Mouse (Mus musculus): ENCODE results near the gene Gbe1.

DNA sequence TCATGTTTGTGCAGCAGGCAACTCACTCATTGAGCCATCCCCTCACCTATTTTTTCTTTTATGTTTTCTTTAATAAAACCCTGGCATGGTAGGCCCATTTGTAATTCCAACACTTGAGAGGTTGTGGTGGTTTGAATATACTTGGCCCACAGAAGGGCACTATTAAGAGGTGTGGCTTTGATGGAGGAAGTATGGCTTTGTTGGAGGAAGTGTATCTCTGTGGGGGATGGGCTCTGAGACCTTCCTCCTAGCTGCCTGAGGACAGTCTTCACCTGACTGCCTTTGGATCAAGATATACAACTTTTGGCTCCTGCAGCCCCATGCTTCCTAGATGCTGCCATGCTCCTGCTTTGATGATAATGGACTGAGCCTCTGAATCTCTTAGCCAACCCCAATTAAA lies 21.7 kb downstream of the Gbe1 start:
- TF ChIP-seq POLR2A (IDR thresholded peaks at IDR 0.05; ENCODE audit: insufficient read depth, low read length): no peak
- TF ChIP-seq CTCF (IDR thresholded peaks at IDR 0.05; ENCODE audit: low read depth, low read length): no peak
- TF ChIP-seq EP300 (IDR thresholded peaks at IDR 0.05; ENCODE audit: insufficient read depth, low read depth, low read length): no peak

Measured in ES-Bruce4 (cell line).